Comparison of ENCODE assay signal across 14 mouse cellular contexts in the genomic region with DNA sequence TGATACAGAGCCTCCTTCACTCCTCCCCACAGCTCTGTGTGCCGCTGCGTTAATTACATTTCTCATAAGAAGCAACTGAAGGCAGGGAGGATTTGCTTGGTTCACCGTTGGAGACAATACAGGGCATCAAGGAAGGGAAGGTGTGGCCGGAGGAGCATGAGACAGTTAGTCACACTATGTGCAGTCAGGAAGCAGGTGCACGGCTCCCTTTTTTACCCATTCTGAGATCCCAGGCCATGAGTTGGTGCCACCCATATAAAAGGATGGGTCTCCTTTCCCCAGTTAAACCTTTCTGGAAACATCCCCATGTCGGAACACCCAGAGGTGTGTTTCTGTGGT. TPM values are rescaled to one million over a fixed set of nuclear protein-coding genes. Genes with fewer than 3 reads are reported as not detected.
DNase-seq lines count a peak whose midpoint lies in the region; ATAC-seq and TF ChIP-seq lines count a peak whose summit lies in the region.
"Had no signal": no experiment of that assay in that cellular context is flagged by ENCODE, and none has a peak within 500 bp of the region (broad histone marks: within the 10 kb centered on the region; RNA-seq: fewer than 3 reads in every experiment).

No protein-coding gene starts in this region.

- H3K9me3 ChIP-seq in heart, embryonic 14.5 days (ENCODE audit: control insufficient read depth, low read length), result no peaks in the 10 kb centered on the region
- H3K9me3 ChIP-seq in kidney, embryonic 16.5 days (ENCODE audit: low read length), result no peaks in the 10 kb centered on the region
- peaks cover 3% of the 10 kb centered on the region for H3K9me3 ChIP-seq in CH12.LX (replicated peaks; ENCODE audit: low read length)
- no peaks in the 10 kb centered on the region for H3K9me3 ChIP-seq in embryonic facial prominence, embryonic 13.5 days

- TF ChIP-seq EP300 in CH12.LX (IDR thresholded peaks at IDR 0.05; ENCODE audit: low read length), result no peak

- no peak for TF ChIP-seq RAD21 in CH12.LX (IDR thresholded peaks at IDR 0.05; ENCODE audit: low read depth, low read length)

- intact Hi-C loops in heart, postnatal 14 days (cut with DNase I), result no loop called here

- ATAC-seq in heart, embryonic 14.5 days (ENCODE audit: insufficient number of reproducible peaks, insufficient read depth, low FRiP score, low read depth), result no peak
- ATAC-seq in kidney, embryonic 16.5 days (ENCODE audit: low FRiP score, low TSS enrichment), result no peak; the same call in 1 of the 2 replicates
- ATAC-seq in embryonic facial prominence, embryonic 13.5 days (ENCODE audit: insufficient number of reproducible peaks, insufficient read depth, low FRiP score, low TSS enrichment, low read depth), result no peak
- ATAC-seq: Patski had no signal

- no peaks in the 10 kb centered on the region for H3K36me3 ChIP-seq in heart, embryonic 14.5 days (ENCODE audit: control insufficient read depth, insufficient read depth, low read length)
- H3K36me3 ChIP-seq in kidney, embryonic 16.5 days (ENCODE audit: insufficient read depth, low read length), result no peaks in the 10 kb centered on the region
- no peaks in the 10 kb centered on the region for H3K36me3 ChIP-seq in kidney, adult 2 months (ENCODE audit: control insufficient read depth, insufficient read depth, low read length)
- no peaks in the 10 kb centered on the region for H3K36me3 ChIP-seq in CH12.LX (replicated peaks in 1 of 2; ENCODE audit: control insufficient read depth in 1 of 2, insufficient read depth in 1 of 2, low read length in 1 of 2)
- no peaks in the 10 kb centered on the region for H3K36me3 ChIP-seq in embryonic facial prominence, embryonic 13.5 days

- H3K4me1 ChIP-seq in heart, embryonic 14.5 days (ENCODE audit: control insufficient read depth in 2 of 2, insufficient read depth in 2 of 2, low read length in 2 of 2), result peaks cover 10 to 13% of the 10 kb centered on the region in 2 experiments
- H3K4me1 ChIP-seq in kidney, embryonic 16.5 days (ENCODE audit: insufficient read depth, low read length), result peaks cover 21% of the 10 kb centered on the region
- H3K4me1 ChIP-seq in kidney, adult 2 months (ENCODE audit: control insufficient read depth, insufficient read depth, low read length), result peaks cover 7% of the 10 kb centered on the region; the same call in 1 of the 2 replicates
- peaks cover 8% of the 10 kb centered on the region in 2 experiments for H3K4me1 ChIP-seq in CH12.LX (ENCODE audit: control insufficient read depth in 1 of 2, insufficient read depth in 2 of 2)
- H3K4me1 ChIP-seq in embryonic facial prominence, embryonic 13.5 days, result peaks cover 20% of the 10 kb centered on the region

- H3K4me2 ChIP-seq in heart, embryonic 14.5 days (ENCODE audit: low read length), result peak overlapping the region; percentile 37; the same call in 1 of the 2 replicates
- H3K4me2 ChIP-seq in kidney, embryonic 16.5 days (replicated peaks; ENCODE audit: low read depth, low read length), result 0 out of 2 replicates have a peak overlapping the region, but pooled peaks have one; percentile 9
- no peak overlapping the region for H3K4me2 ChIP-seq in CH12.LX (ENCODE audit: insufficient read depth, low read depth, poor library complexity, severe bottlenecking)
- H3K4me2 ChIP-seq in embryonic facial prominence, embryonic 13.5 days, result 0 out of 2 replicates have a peak overlapping the region, but pooled peaks have one; percentile 15

- H3K27ac ChIP-seq in heart, embryonic 14.5 days (replicated peaks in 1 of 2; ENCODE audit: control insufficient read depth in 1 of 2, insufficient read depth in 1 of 2, low read depth in 2 of 2, low read length in 2 of 2), result no peak overlapping the region
- peak overlapping the region; percentile 49 for H3K27ac ChIP-seq in kidney, embryonic 16.5 days (ENCODE audit: low read length)
- H3K27ac ChIP-seq in kidney, adult 2 months (ENCODE audit: insufficient read depth, low read depth, low read length), result no peak overlapping the region
- no peak overlapping the region for H3K27ac ChIP-seq in CH12.LX (ENCODE audit: insufficient read depth, low read depth)
- no peak overlapping the region for H3K27ac ChIP-seq in embryonic facial prominence, embryonic 13.5 days
- H3K27ac ChIP-seq: gastrocnemius, adult 2 months; layer of hippocampus, adult 2 months had no signal

- WGBS in heart, embryonic 14.5 days, result 37% methylated on average over 6 of the region's 6 CpGs
- WGBS in kidney, embryonic 16.5 days, result 36% methylated on average over 6 of the region's 6 CpGs
- WGBS in kidney, adult 2 months, result 32% methylated on average over 6 of the region's 6 CpGs
- 51% methylated on average over 6 of the region's 6 CpGs for WGBS in embryonic facial prominence, embryonic 13.5 days

- in situ Hi-C loops in CH12.LX (cut with MboI; ENCODE audit: low pct_ligation_motif_present, low pct_unique_long_range_greater_than_20kb, low sequenced_read_pairs), result no loop called here

- dilution Hi-C loops in CH12.LX (cut with MboI; ENCODE audit: extremely low pct_ligation_motif_present, extremely low pct_unique_long_range_greater_than_20kb, low sequenced_read_pairs), result no loop called here

- TF ChIP-seq POLR2A in kidney, adult 2 months (IDR thresholded peaks at IDR 0.05; ENCODE audit: low read depth, low read length), result no peak
- no peak for TF ChIP-seq POLR2A in CH12.LX (IDR thresholded peaks at IDR 0.05; ENCODE audit: low read depth, low read length)

- TF ChIP-seq CTCF in kidney, adult 2 months (conservative IDR thresholded peaks at IDR 0.05; ENCODE audit: insufficient read depth, insufficient read length, low read depth, low read length), result no peak
- no peak for TF ChIP-seq CTCF in CH12.LX (conservative IDR thresholded peaks at IDR 0.05 in 1 of 2, IDR thresholded peaks at IDR 0.05 in 1 of 2; ENCODE audit: low read depth in 2 of 2, low read length in 2 of 2)

- H3K79me2 ChIP-seq in CH12.LX (replicated peaks; ENCODE audit: control insufficient read depth, extremely low read depth, insufficient read depth, poor library complexity, severe bottlenecking), result no peaks in the 10 kb centered on the region

- no peak overlapping the region for H3K4me3 ChIP-seq in heart, embryonic 14.5 days (ENCODE audit: control insufficient read depth in 1 of 2, insufficient read depth in 1 of 2, low read depth in 1 of 2, low read length in 2 of 2)
- no peak overlapping the region for H3K4me3 ChIP-seq in kidney, embryonic 16.5 days (ENCODE audit: low read length)
- H3K4me3 ChIP-seq in kidney, adult 2 months (ENCODE audit: insufficient read depth, low read depth, low read length), result no peak overlapping the region
- no peak overlapping the region for H3K4me3 ChIP-seq in CH12.LX (replicated peaks in 1 of 3; ENCODE audit: low read depth in 2 of 3, low read length in 2 of 3, poor library complexity in 1 of 3)
- no peak overlapping the region for H3K4me3 ChIP-seq in embryonic facial prominence, embryonic 13.5 days
- H3K4me3 ChIP-seq: erythroblast, embryonic 14.5 days; gastrocnemius, adult 2 months; layer of hippocampus, adult 2 months had no signal

- H3K27me3 ChIP-seq in heart, embryonic 14.5 days (ENCODE audit: control insufficient read depth, insufficient read depth, low read length), result no peaks in the 10 kb centered on the region
- no peaks in the 10 kb centered on the region for H3K27me3 ChIP-seq in kidney, embryonic 16.5 days (ENCODE audit: insufficient read depth, low read length)
- H3K27me3 ChIP-seq in kidney, adult 2 months (replicated peaks; ENCODE audit: control insufficient read depth, insufficient read depth, low read length), result no peaks in the 10 kb centered on the region
- H3K27me3 ChIP-seq in CH12.LX (replicated peaks), result peaks cover 65% of the 10 kb centered on the region
- H3K27me3 ChIP-seq in embryonic facial prominence, embryonic 13.5 days, result no peaks in the 10 kb centered on the region

- no peak overlapping the region for H3K9ac ChIP-seq in heart, embryonic 14.5 days (ENCODE audit: low read length)
- peak overlapping the region; percentile 36; the same call in 1 of the 2 replicates for H3K9ac ChIP-seq in kidney, embryonic 16.5 days (replicated peaks; ENCODE audit: low read length)
- no peak overlapping the region for H3K9ac ChIP-seq in CH12.LX (ENCODE audit: insufficient read depth, low read depth)
- no peak overlapping the region for H3K9ac ChIP-seq in embryonic facial prominence, embryonic 13.5 days

- DNase-seq in heart, postnatal 14 days, result no peak
- DNase-seq in kidney, adult 2 months, result no peak
- no peak for DNase-seq in CH12.LX (ENCODE audit: extremely low read depth)
- DNase-seq in cerebellum, adult 8-10 months, result no peak
- no peak for DNase-seq in Muller cell, postnatal 12 days (ENCODE audit: inconsistent ontology term)
- DNase-seq: adrenal gland, adult 2 months; cerebellum, postnatal 36 days had no signal

TF ChIP-seq in CH12.LX, 34 proteins besides CTCF, POLR2A, EP300 and RAD21:
- TF ChIP-seq HCFC1 (IDR thresholded peaks at IDR 0.05; ENCODE audit: low read depth, low read length) (no peak), TCF12 (IDR thresholded peaks at IDR 0.05; ENCODE audit: low read depth, low read length) (no peak), ZKSCAN1 (IDR thresholded peaks at IDR 0.05; ENCODE audit: borderline replicate concordance, low read depth, low read length) (peak; percentile 58; the same call in 1 of the 2 replicates)

RNA-seq across cellular contexts. Expression of a gene that starts 31.8 kb away (rescaled TPM):
- 8.1 and 8.3 TPM in 2 replicates for polyA plus RNA-seq in heart, embryonic 14.5 days (2014; fragmentation: Nextera tagmentation; extraction: Ambion mirVana)
- 100 to 1,000 TPM; 275 TPM for total RNA-seq in heart, postnatal 14 days (2021)
- 5.7 and 5.9 TPM in 2 replicates for polyA plus RNA-seq in kidney, embryonic 16.5 days (2015; fragmentation: Nextera tagmentation; extraction: Ambion mirVana)
- polyA plus RNA-seq in kidney, adult 2 months (2012; rRNA removed), result 336 and 398 TPM in 2 replicates
- 21.5 and 50.0 TPM in 2 replicates for total RNA-seq in CH12.LX (2012; rRNA removed)
- total RNA-seq in CH12.LX (2014; rRNA removed), result 15.5 and 17.2 TPM in 2 replicates
- 15.3 and 16.5 TPM in 2 replicates for polyA plus RNA-seq in CH12.LX (2012; ENCODE audit: insufficient read length, low read depth)
- polyA plus RNA-seq in embryonic facial prominence, embryonic 13.5 days (2015; fragmentation: Nextera tagmentation; extraction: Ambion mirVana), result 5.5 and 7.0 TPM in 2 replicates

RNA-seq across cellular contexts. Expression of a gene that starts 46.8 kb away (rescaled TPM):
- polyA plus RNA-seq in heart, embryonic 14.5 days (2014; fragmentation: Nextera tagmentation; extraction: Ambion mirVana), result 128 and 130 TPM in 2 replicates
- 100 to 1,000 TPM; 115 to 119 TPM for total RNA-seq in heart, postnatal 14 days (2021)
- polyA plus RNA-seq in kidney, embryonic 16.5 days (2015; fragmentation: Nextera tagmentation; extraction: Ambion mirVana), result 159 and 162 TPM in 2 replicates
- polyA plus RNA-seq in kidney, adult 2 months (2012; rRNA removed), result 94.6 and 120 TPM in 2 replicates
- 126 and 151 TPM in 2 replicates for total RNA-seq in CH12.LX (2012; rRNA removed)
- total RNA-seq in CH12.LX (2014; rRNA removed), result 78.1 and 85.4 TPM in 2 replicates
- polyA plus RNA-seq in CH12.LX (2012; ENCODE audit: insufficient read length, low read depth), result 127 and 137 TPM in 2 replicates
- polyA plus RNA-seq in embryonic facial prominence, embryonic 13.5 days (2015; fragmentation: Nextera tagmentation; extraction: Ambion mirVana), result 126 and 152 TPM in 2 replicates

Comparison
In these comparisons a context has a peak if more than half of its experiments do, and no peak if none do; other contexts are left out.
1. RNA of a gene that starts 31.8 kb away (polyA plus RNA-seq): 336 to 398 TPM in kidney, adult 2 months; 15.3 to 16.5 TPM in CH12.LX, 8.1 to 8.3 TPM in heart, embryonic 14.5 days, 5.7 to 5.9 TPM in kidney, embryonic 16.5 days and 5.5 to 7.0 TPM in embryonic facial prominence, embryonic 13.5 days; every median in the first group is over 10 times any median in the second.